Mouse (Mus musculus): ENCODE measurements around the gene 4930404H24Rik. TPM values are rescaled to one million over a fixed set of nuclear protein-coding genes. Genes with fewer than 3 reads are reported as not detected.

4930404H24Rik gene
- polyA plus RNA-seq, 1 experiment from 2014 or later, result not detected

DNA sequence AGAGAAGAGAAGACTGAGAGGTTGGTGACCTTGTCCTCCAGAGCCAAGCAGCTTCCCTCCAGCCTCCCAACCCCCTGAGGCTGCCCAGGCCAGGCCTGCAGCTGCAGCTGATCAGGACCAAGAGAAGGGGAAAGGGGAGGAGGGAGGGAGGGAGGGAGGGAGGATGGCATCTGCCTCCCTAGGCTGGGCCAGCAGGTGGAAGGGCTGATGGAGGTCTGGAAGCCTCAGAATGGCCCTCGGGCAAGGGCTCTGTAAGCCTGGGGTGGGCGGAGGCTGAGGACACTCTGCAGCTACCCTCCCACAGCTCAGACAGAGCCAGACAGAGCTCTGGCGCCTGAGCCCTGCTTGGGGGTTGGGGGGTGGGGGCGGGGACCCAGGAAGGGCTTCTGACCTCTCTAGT, 29.7 kb downstream of the 4930404H24Rik start:
- no peaks in the 10 kb centered on the region for H3K36me3 ChIP-seq (ENCODE audit: control insufficient read depth, insufficient read depth, low read length)
- H3K27me3 ChIP-seq (ENCODE audit: control insufficient read depth, insufficient read depth, low read length), result no peaks in the 10 kb centered on the region
- ATAC-seq (ENCODE audit: insufficient number of reproducible peaks, insufficient read depth, low FRiP score, low read depth), result 0 out of 2 replicates have a peak, but pooled peaks have one; percentile 21
- H3K9me3 ChIP-seq (ENCODE audit: control insufficient read depth, low read depth, low read length), result no peaks in the 10 kb centered on the region
- no peak overlapping the region for H3K9ac ChIP-seq (replicated peaks; ENCODE audit: low read depth, low read length)
- 14% methylated on average over 4 of the region's 4 CpGs for WGBS
- no peak overlapping the region for H3K4me2 ChIP-seq (replicated peaks; ENCODE audit: low read depth, low read length)
- H3K4me3 ChIP-seq (ENCODE audit: low read depth, low read length), result no peak overlapping the region
- H3K4me1 ChIP-seq (ENCODE audit: control insufficient read depth, insufficient read depth, low read length), result peaks cover 27% of the 10 kb centered on the region
- H3K27ac ChIP-seq (ENCODE audit: low read length), result no peak overlapping the region

DNA sequence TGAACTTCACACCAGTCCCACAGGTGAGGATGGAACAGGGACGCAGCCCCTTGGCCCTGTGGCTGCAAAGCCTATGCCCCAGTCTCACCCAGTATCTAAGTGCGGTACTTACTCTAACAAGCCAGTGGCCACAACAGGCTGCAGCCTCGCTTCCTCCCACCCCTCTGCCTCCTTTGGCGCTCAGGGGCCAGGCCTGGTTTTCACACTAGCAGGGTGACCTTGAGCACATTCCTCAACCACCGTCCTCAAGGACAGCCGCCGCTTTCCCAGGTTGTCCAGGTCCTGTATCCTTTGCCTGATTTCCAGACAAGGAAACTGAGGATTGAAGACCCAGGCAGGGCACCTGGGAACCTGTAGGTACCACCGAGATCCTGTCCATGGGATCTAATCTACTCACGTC, 30.6 kb downstream of the 4930404H24Rik start:
- Histone ChIP-seq H3K36me3 (ENCODE audit: control insufficient read depth, insufficient read depth, low read length) (no peaks in the 10 kb centered on the region), H3K27ac (ENCODE audit: low read length) (no peak overlapping the region), H3K9ac (replicated peaks; ENCODE audit: low read depth, low read length) (no peak overlapping the region), H3K4me2 (replicated peaks; ENCODE audit: low read depth, low read length) (no peak overlapping the region), H3K4me1 (ENCODE audit: control insufficient read depth, insufficient read depth, low read length) (peaks cover 33% of the 10 kb centered on the region), H3K4me3 (ENCODE audit: low read depth, low read length) (no peak overlapping the region), H3K27me3 (ENCODE audit: control insufficient read depth, insufficient read depth, low read length) (no peaks in the 10 kb centered on the region), H3K9me3 (ENCODE audit: control insufficient read depth, low read depth, low read length) (no peaks in the 10 kb centered on the region)
- no peak for ATAC-seq (ENCODE audit: insufficient number of reproducible peaks, insufficient read depth, low FRiP score, low read depth)
- 58% methylated on average over 9 of the region's 9 CpGs for WGBS

DNA sequence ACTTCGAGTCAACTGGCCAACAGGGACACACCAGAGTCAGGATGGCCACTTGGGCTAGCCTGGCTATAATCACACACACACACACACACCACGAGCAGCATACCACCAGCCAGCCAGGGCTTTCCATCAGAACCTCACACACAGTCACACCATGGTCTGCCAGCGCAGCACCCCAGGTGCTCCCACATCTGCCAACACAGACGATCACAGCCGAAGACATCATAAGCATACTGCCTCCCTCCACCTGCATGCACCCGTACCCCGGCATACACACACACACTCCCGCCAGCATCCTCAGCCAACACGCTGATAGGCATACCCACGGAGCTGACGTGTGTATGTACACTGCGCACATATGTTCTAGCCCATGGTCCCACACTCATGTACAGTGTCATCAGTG, 31.1 kb downstream of the 4930404H24Rik start:
- Histone ChIP-seq H3K9me3 (ENCODE audit: control insufficient read depth, low read depth, low read length) (no peaks in the 10 kb centered on the region), H3K27me3 (ENCODE audit: control insufficient read depth, insufficient read depth, low read length) (no peaks in the 10 kb centered on the region), H3K36me3 (ENCODE audit: control insufficient read depth, insufficient read depth, low read length) (no peaks in the 10 kb centered on the region), H3K4me1 (ENCODE audit: control insufficient read depth, insufficient read depth, low read length) (peaks cover 33% of the 10 kb centered on the region), H3K4me3 (ENCODE audit: low read depth, low read length) (no peak overlapping the region), H3K27ac (ENCODE audit: low read length) (no peak overlapping the region), H3K4me2 (replicated peaks; ENCODE audit: low read depth, low read length) (no peak overlapping the region), H3K9ac (replicated peaks; ENCODE audit: low read depth, low read length) (no peak overlapping the region)
- no peak for ATAC-seq (ENCODE audit: insufficient number of reproducible peaks, insufficient read depth, low FRiP score, low read depth)
- 87% methylated on average over 12 of the region's 12 CpGs for WGBS

DNA sequence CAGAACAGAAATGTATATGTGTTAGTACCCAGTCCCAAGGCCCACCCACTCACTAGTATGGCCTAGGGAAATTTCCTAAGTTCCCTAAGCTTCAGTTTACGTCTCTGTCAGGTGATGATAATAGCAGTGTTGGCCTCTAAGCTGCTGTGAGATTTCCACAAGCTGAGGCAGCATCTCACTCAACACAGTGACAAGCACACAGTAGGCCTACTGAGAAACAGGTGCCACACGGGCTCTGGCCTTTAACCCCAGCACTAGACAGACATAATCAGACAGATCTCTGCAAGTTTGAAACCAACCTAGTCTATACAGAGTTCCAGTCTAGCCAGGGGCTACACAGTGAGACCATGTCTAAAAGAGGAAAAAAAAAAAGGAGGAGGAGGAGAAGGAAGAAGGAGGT, 32.1 kb downstream of the 4930404H24Rik start:
- 72% methylated on average over 2 of the region's 2 CpGs for WGBS
- H3K4me3 ChIP-seq (ENCODE audit: low read depth, low read length), result no peak overlapping the region
- H3K9me3 ChIP-seq (ENCODE audit: control insufficient read depth, low read depth, low read length), result no peaks in the 10 kb centered on the region
- H3K36me3 ChIP-seq (ENCODE audit: control insufficient read depth, insufficient read depth, low read length), result no peaks in the 10 kb centered on the region
- no peak overlapping the region for H3K27ac ChIP-seq (ENCODE audit: low read length)
- H3K4me1 ChIP-seq (ENCODE audit: control insufficient read depth, insufficient read depth, low read length), result peaks cover 33% of the 10 kb centered on the region
- no peak overlapping the region for H3K4me2 ChIP-seq (replicated peaks; ENCODE audit: low read depth, low read length)
- no peak overlapping the region for H3K9ac ChIP-seq (replicated peaks; ENCODE audit: low read depth, low read length)
- no peak for ATAC-seq (ENCODE audit: insufficient number of reproducible peaks, insufficient read depth, low FRiP score, low read depth)
- H3K27me3 ChIP-seq (ENCODE audit: control insufficient read depth, insufficient read depth, low read length), result no peaks in the 10 kb centered on the region

DNA sequence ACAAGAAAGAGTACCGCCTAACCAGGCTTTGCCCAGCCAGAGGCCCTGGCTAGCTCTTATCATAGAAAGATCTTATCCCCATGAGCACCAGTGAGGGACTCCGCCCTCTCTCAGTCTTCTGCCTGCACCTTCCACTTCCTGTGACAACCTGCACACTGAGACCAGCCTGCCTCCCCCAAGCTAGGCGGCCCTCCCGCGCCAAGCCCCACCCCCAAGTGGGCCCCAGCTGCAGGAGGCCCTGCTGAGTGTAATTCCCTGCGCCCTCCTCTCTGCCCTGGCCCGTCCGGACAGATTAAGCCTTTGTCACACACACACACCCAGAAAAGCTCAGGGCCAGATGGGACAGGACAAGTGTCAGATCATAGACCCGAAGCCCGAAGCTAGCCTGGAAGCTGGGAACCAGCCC, 33.3 kb downstream of the 4930404H24Rik start:
- Histone ChIP-seq H3K27ac (ENCODE audit: low read length) (peak overlapping the region; percentile 72), H3K4me2 (replicated peaks; ENCODE audit: low read depth, low read length) (peak overlapping the region; percentile 20; the same call in 1 of the 2 replicates), H3K36me3 (ENCODE audit: control insufficient read depth, insufficient read depth, low read length) (no peaks in the 10 kb centered on the region), H3K27me3 (ENCODE audit: control insufficient read depth, insufficient read depth, low read length) (0 out of 2 replicates have a peak, but pooled peaks cover 6% of the 10 kb centered on the region), H3K4me1 (ENCODE audit: control insufficient read depth, insufficient read depth, low read length) (peaks cover 33% of the 10 kb centered on the region), H3K9ac (replicated peaks; ENCODE audit: low read depth, low read length) (no peak overlapping the region), H3K9me3 (ENCODE audit: control insufficient read depth, low read depth, low read length) (no peaks in the 10 kb centered on the region), H3K4me3 (ENCODE audit: low read depth, low read length) (no peak overlapping the region)
- 8% methylated on average over 10 of the region's 10 CpGs for WGBS
- peak; percentile 64 for ATAC-seq (ENCODE audit: insufficient number of reproducible peaks, insufficient read depth, low FRiP score, low read depth)

DNA sequence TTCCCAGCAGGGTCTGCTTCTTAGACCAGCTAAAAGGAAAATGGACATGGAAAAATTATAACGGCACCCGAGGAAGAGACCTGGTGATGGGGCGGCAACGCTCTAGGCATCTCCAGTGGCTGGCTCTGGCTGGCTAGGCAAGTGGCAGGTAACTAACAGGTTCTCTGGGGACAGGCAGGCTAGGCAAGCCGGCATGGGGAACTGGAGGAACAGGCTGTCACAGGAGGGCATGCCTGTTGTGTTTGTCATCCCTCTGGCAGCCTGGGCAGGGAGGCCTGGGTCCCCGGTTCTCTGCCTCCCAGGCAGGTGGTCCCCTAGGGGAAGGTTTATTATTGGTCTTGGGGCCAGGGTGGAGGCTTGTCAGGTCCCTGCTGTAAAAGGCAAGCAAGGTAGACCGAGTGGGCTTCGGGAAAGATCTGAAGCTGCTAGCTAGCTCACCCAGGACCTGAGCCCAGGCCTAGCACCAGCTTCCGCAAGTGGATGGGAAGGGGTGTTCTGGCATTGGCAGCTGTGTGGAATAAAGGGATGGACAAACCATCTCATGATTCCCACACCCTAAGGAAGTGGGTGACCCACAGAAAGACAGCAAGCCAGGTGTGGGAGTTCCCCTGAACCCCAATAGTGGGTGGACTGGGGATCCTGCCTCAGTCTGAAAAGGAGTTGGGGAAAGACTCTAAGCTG, 34.4 kb downstream of the 4930404H24Rik start:
- Histone ChIP-seq H3K27ac (ENCODE audit: low read length) (peak overlapping the region; percentile 55; the same call in 1 of the 2 replicates), H3K9me3 (ENCODE audit: control insufficient read depth, low read depth, low read length) (no peaks in the 10 kb centered on the region), H3K4me3 (ENCODE audit: low read depth, low read length) (no peak overlapping the region; the same call in 1 of the 2 replicates), H3K36me3 (ENCODE audit: control insufficient read depth, insufficient read depth, low read length) (no peaks in the 10 kb centered on the region), H3K4me1 (ENCODE audit: control insufficient read depth, insufficient read depth, low read length) (peaks cover 33% of the 10 kb centered on the region), H3K27me3 (ENCODE audit: control insufficient read depth, insufficient read depth, low read length) (0 out of 2 replicates have a peak, but pooled peaks cover 6% of the 10 kb centered on the region), H3K9ac (replicated peaks; ENCODE audit: low read depth, low read length) (0 out of 2 replicates have a peak overlapping the region, but pooled peaks have one; percentile 41), H3K4me2 (replicated peaks; ENCODE audit: low read depth, low read length) (peak overlapping the region; percentile 98)
- ATAC-seq (ENCODE audit: insufficient number of reproducible peaks, insufficient read depth, low FRiP score, low read depth), result no peak
- WGBS, result 63% methylated on average over 9 of the region's 9 CpGs

DNA sequence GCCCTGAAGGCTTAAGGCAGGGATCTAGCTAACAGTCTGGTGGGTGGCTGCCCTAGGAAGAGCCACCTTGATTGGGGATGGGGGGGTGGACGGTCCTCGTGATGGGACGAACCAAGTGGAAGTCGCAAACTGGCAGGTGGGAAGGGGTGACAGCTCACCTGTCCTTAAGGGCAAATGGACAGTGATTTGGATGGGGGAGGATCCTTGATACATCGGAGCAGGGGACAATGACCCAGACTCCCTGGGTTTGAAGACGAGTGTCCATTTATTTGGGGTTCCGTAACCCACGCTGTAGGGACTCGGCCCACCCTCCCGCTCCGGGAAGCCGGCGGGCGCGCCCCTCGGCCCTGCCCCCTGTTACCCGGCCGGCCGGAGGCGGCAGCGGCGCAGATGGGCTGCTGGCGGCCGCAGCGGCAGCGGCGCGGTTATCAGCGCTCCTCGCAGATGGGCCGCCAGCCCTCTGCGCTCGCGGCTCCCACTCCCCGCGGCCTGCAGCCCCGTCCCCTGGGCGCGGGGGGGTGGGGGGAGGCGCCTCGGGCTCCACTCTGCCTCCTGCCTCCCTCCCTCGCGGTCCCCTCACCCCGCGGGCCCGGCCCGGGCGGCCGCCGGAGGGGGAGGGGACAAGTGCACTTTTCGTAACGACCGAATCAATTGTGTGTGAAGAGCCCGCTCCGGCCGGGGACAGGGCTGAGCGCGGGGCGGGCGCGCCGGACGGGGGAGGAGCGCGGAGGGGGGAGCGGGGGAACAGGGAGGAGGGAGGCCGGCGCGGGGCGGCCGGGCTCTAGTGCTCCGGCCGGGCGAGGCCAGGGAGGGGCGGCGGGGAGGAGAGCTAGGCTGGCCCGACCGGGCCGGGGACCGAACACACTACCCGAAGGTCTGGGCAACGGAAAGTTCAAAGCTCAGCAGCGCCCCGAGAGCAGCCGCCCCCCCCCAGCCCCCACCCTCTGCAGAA, 35.3 kb downstream of the 4930404H24Rik start:
- peaks cover 26% of the 10 kb centered on the region for H3K4me1 ChIP-seq (ENCODE audit: control insufficient read depth, insufficient read depth, low read length)
- H3K36me3 ChIP-seq (ENCODE audit: control insufficient read depth, insufficient read depth, low read length), result no peaks in the 10 kb centered on the region
- H3K4me2 ChIP-seq (replicated peaks; ENCODE audit: low read depth, low read length), result peak overlapping the region; percentile 98
- H3K9me3 ChIP-seq (ENCODE audit: control insufficient read depth, low read depth, low read length), result no peaks in the 10 kb centered on the region
- WGBS, result 3% methylated on average over 77 of the region's 85 CpGs
- 0 out of 2 replicates have a peak, but pooled peaks cover 6% of the 10 kb centered on the region for H3K27me3 ChIP-seq (ENCODE audit: control insufficient read depth, insufficient read depth, low read length)
- H3K4me3 ChIP-seq (ENCODE audit: low read depth, low read length), result peak overlapping the region; percentile 59
- ATAC-seq (ENCODE audit: insufficient number of reproducible peaks, insufficient read depth, low FRiP score, low read depth), result peak; percentile 50
- peak overlapping the region; percentile 76 for H3K27ac ChIP-seq (ENCODE audit: low read length)
- peak overlapping the region; percentile 41; the same call in 1 of the 2 replicates for H3K9ac ChIP-seq (replicated peaks; ENCODE audit: low read depth, low read length)
